ENCODE assay signal across 24 mouse cellular contexts in genomic region chr13:101635837-101636236, GRCm38 (mm10).
DNase-seq lines count a peak whose midpoint lies in the region; ATAC-seq lines count a peak whose summit lies in the region.
"Had no signal": no experiment of that assay in that cellular context is flagged by ENCODE, and none has a peak within 500 bp of the region (broad histone marks: within the 10 kb centered on the region; RNA-seq: fewer than 3 reads in every experiment).

No protein-coding gene starts in this region.

- H3K4me2 ChIP-seq in kidney, embryonic 14.5 days (replicated peaks; ENCODE audit: low read depth, low read length), result no peak overlapping the region
- H3K4me2 ChIP-seq in liver, embryonic 16.5 days (ENCODE audit: low read depth, low read length), result no peak overlapping the region
- H3K4me2 ChIP-seq: embryonic facial prominence, embryonic 13.5 days; forebrain, embryonic 12.5 days; hindbrain, embryonic 12.5 days; lung, embryonic 14.5 days; midbrain, embryonic 11.5 days; neural tube, embryonic 15.5 days had no signal

- H3K9me3 ChIP-seq in kidney, embryonic 14.5 days (ENCODE audit: control insufficient read depth, low read length), result no peaks in the 10 kb centered on the region
- H3K9me3 ChIP-seq in liver, embryonic 16.5 days (replicated peaks; ENCODE audit: control insufficient read depth, low read length), result no peaks in the 10 kb centered on the region
- H3K9me3 ChIP-seq: embryonic facial prominence, embryonic 13.5 days; forebrain, embryonic 12.5 days; hindbrain, embryonic 12.5 days; neural tube, embryonic 15.5 days had no signal

- no peaks in the 10 kb centered on the region for H3K4me1 ChIP-seq in kidney, embryonic 14.5 days (ENCODE audit: control insufficient read depth, insufficient read depth, low read length)
- peaks cover 4% of the 10 kb centered on the region for H3K4me1 ChIP-seq in liver, embryonic 16.5 days (ENCODE audit: control insufficient read depth, low read depth, low read length)
- H3K4me1 ChIP-seq: embryonic facial prominence, embryonic 13.5 days; hindbrain, embryonic 12.5 days had no signal

- DNase-seq in kidney, adult 9 months, result peak; percentile 54
- DNase-seq in 3T3-L1 (ENCODE audit: low read depth, low spot score), result peak; percentile 39
- peak; percentile 17 for DNase-seq in brain, adult 2 months (ENCODE audit: low read depth, low spot score)
- DNase-seq in spleen, adult 18-20 months, result no peak
- DNase-seq in natural killer cell, adult 2 months (ENCODE audit: low spot score in 2 of 2), result no peak
- DNase-seq: adrenal gland, adult 8-10 months; cerebellum, postnatal 36 days; embryo, embryonic 11 days; gastrocnemius, adult 2 months; lung, embryonic 14.5 days; lung, postnatal 36 days; thymus, adult 2 months; thymus, postnatal 4 days had no signal

- no peak for ATAC-seq in kidney, embryonic 14.5 days (ENCODE audit: low FRiP score, low TSS enrichment)
- ATAC-seq in liver, embryonic 16.5 days (ENCODE audit: low read depth), result peak; percentile 85
- ATAC-seq: intestine, postnatal 0 days had no signal

- 34% methylated on average over 1 of the region's 1 CpGs for WGBS in kidney, embryonic 14.5 days
- WGBS in liver, embryonic 16.5 days (ENCODE audit: insufficient replicate concordance), result 17% methylated on average over 1 of the region's 1 CpGs

- H3K27me3 ChIP-seq in kidney, embryonic 14.5 days (ENCODE audit: control insufficient read depth, insufficient read depth, low read length), result no peaks in the 10 kb centered on the region
- H3K27me3 ChIP-seq in liver, embryonic 16.5 days (ENCODE audit: control insufficient read depth, insufficient read depth, low read depth, low read length), result no peaks in the 10 kb centered on the region
- H3K27me3 ChIP-seq: embryonic facial prominence, embryonic 13.5 days; forebrain, embryonic 12.5 days; hindbrain, embryonic 12.5 days; neural tube, embryonic 15.5 days had no signal

- no peak overlapping the region for H3K27ac ChIP-seq in kidney, embryonic 14.5 days (ENCODE audit: low read depth, low read length)
- H3K27ac ChIP-seq in liver, embryonic 16.5 days (ENCODE audit: low read length), result no peak overlapping the region; the same call in 1 of the 2 replicates
- H3K27ac ChIP-seq: embryonic facial prominence, embryonic 13.5 days; forebrain, embryonic 12.5 days; gastrocnemius, adult 2 months; hindbrain, embryonic 12.5 days; layer of hippocampus, adult 2 months; neural tube, embryonic 15.5 days; stomach, postnatal 0 days had no signal

- no peak overlapping the region for H3K4me3 ChIP-seq in kidney, embryonic 14.5 days (ENCODE audit: low read length)
- no peak overlapping the region for H3K4me3 ChIP-seq in liver, embryonic 16.5 days (ENCODE audit: low read depth, low read length)
- H3K4me3 ChIP-seq: embryonic facial prominence, embryonic 13.5 days; erythroblast, embryonic 14.5 days; forebrain, embryonic 12.5 days; gastrocnemius, adult 2 months; hindbrain, embryonic 12.5 days; layer of hippocampus, adult 2 months; neural tube, embryonic 15.5 days had no signal

- no peaks in the 10 kb centered on the region for H3K36me3 ChIP-seq in kidney, embryonic 14.5 days (ENCODE audit: control insufficient read depth, insufficient read depth, low read length)
- no peaks in the 10 kb centered on the region for H3K36me3 ChIP-seq in liver, embryonic 16.5 days (ENCODE audit: control insufficient read depth, insufficient read depth)
- H3K36me3 ChIP-seq: embryonic facial prominence, embryonic 13.5 days; forebrain, embryonic 12.5 days; hindbrain, embryonic 12.5 days; neural tube, embryonic 15.5 days had no signal

- no peak overlapping the region for H3K9ac ChIP-seq in kidney, embryonic 14.5 days (ENCODE audit: low read depth, low read length)
- no peak overlapping the region for H3K9ac ChIP-seq in liver, embryonic 16.5 days (ENCODE audit: low read depth, low read length)
- H3K9ac ChIP-seq: embryonic facial prominence, embryonic 13.5 days; forebrain, embryonic 12.5 days; hindbrain, embryonic 12.5 days; lung, embryonic 14.5 days; neural tube, embryonic 15.5 days had no signal

Comparison
In these comparisons a context has a peak if more than half of its experiments do, and no peak if none do; other contexts are left out.
1. DNase-seq: peak in kidney, adult 9 months (single experiment), 3T3-L1 (single experiment) and brain, adult 2 months (single experiment); none in spleen, adult 18-20 months (0 of 2) and natural killer cell, adult 2 months (0 of 2).